In the genomic region with DNA sequence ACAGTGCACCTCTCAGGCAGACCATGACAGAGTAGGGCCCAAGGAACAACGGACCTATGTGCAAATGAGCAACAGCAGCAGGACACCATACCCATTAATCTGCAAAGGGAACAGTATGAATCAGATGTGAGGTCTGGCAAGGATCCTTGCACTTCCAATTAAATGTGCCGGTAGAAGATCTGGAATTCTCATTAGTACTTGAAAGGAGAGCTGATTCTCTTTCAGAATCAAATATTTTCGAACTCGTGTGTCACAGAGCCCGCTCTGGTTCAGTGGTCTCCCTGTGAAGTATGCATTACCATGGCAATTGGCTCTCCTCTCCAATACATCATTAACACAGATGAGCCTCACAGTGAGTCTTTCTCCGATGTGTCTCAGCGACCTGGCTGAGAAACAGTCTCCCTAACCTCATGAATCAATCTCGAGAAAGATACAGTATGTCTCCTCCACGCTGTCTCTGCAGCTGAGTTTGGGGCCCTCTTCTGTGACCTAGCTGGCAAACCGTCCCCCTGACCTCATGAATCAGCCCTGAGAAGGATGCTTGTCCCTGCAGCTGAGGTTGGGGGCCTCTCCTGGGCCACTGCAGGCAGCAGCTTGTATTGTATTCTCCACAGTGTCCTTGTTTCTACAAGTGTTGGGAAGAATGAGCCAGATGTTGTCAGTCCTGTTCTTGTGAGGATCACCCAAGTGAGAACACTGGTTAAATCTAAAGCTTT, we compare ENCODE assay signal across 12 mouse cellular contexts.
DNase-seq lines count a peak whose midpoint lies in the region; ATAC-seq lines count a peak whose summit lies in the region.
"Had no signal": no experiment of that assay in that cellular context is flagged by ENCODE, and none has a peak within 500 bp of the region (broad histone marks: within the 10 kb centered on the region; RNA-seq: fewer than 3 reads in every experiment).

No protein-coding gene starts in this region.

- no peaks in the 10 kb centered on the region for H3K36me3 ChIP-seq in limb, embryonic 11.5 days (ENCODE audit: control insufficient read depth, insufficient read depth, low read length)
- H3K36me3 ChIP-seq in limb, embryonic 10.5 days = no peaks in the 10 kb centered on the region
- peaks cover 4% of the 10 kb centered on the region; the same call in 1 of the 2 replicates for H3K36me3 ChIP-seq in limb, embryonic 13.5 days
- H3K36me3 ChIP-seq in neural tube, embryonic 15.5 days = no peaks in the 10 kb centered on the region
- H3K36me3 ChIP-seq: heart, embryonic 12.5 days had no signal

- no peak overlapping the region for H3K4me3 ChIP-seq in limb, embryonic 11.5 days (ENCODE audit: low read depth, low read length)
- H3K4me3 ChIP-seq in limb, embryonic 10.5 days = no peak overlapping the region
- H3K4me3 ChIP-seq in limb, embryonic 13.5 days = no peak overlapping the region
- H3K4me3 ChIP-seq in neural tube, embryonic 15.5 days (replicated peaks) = no peak overlapping the region
- H3K4me3 ChIP-seq: heart, embryonic 12.5 days had no signal

- H3K9ac ChIP-seq in limb, embryonic 11.5 days (ENCODE audit: low read length) = no peak overlapping the region
- H3K9ac ChIP-seq in limb, embryonic 13.5 days = no peak overlapping the region
- H3K9ac ChIP-seq in neural tube, embryonic 15.5 days (replicated peaks) = no peak overlapping the region
- H3K9ac ChIP-seq: heart, embryonic 12.5 days had no signal

- H3K4me1 ChIP-seq in limb, embryonic 11.5 days (ENCODE audit: control insufficient read depth, insufficient read depth, low read length) = peaks cover 26% of the 10 kb centered on the region
- H3K4me1 ChIP-seq in limb, embryonic 10.5 days = peaks cover 51% of the 10 kb centered on the region
- peaks cover 58% of the 10 kb centered on the region for H3K4me1 ChIP-seq in limb, embryonic 13.5 days
- peaks cover 60% of the 10 kb centered on the region for H3K4me1 ChIP-seq in neural tube, embryonic 15.5 days

- DNase-seq in adrenal gland, postnatal 25 days = peak; percentile 25
- DNase-seq in adrenal gland, adult 8-10 months = no peak
- DNase-seq in limb, embryonic 11.5 days (ENCODE audit: low spot score) = no peak
- DNase-seq in limb, embryonic 10.5 days (ENCODE audit: low spot score) = no peak
- no peak for DNase-seq in urinary bladder, postnatal 36 days (ENCODE audit: low spot score in 2 of 2)
- DNase-seq: layer of hippocampus, adult 9-11 months; thymus, postnatal 25 days had no signal

- WGBS in limb, embryonic 11.5 days = 47% methylated on average over 10 of the region's 10 CpGs
- WGBS in limb, embryonic 10.5 days = 63% methylated on average over 10 of the region's 10 CpGs
- 28% methylated on average over 10 of the region's 10 CpGs for WGBS in limb, embryonic 13.5 days
- 30% methylated on average over 10 of the region's 10 CpGs for WGBS in neural tube, embryonic 15.5 days

- ATAC-seq in limb, embryonic 11.5 days (ENCODE audit: insufficient number of reproducible peaks, low FRiP score, low TSS enrichment, low read depth) = no peak
- ATAC-seq in limb, embryonic 13.5 days (ENCODE audit: low FRiP score, low read depth) = peak; percentile 55
- no peak for ATAC-seq in neural tube, embryonic 15.5 days (ENCODE audit: low FRiP score)
- ATAC-seq in megakaryocyte, adult 5-6 weeks (ENCODE audit: poor library complexity, severe bottlenecking) = no peak

- H3K27ac ChIP-seq in limb, embryonic 11.5 days (replicated peaks; ENCODE audit: low read depth, low read length) = 0 out of 2 replicates have a peak overlapping the region, but pooled peaks have one; percentile 21
- no peak overlapping the region for H3K27ac ChIP-seq in limb, embryonic 10.5 days
- no peak overlapping the region; the same call in 1 of the 2 replicates for H3K27ac ChIP-seq in limb, embryonic 13.5 days
- H3K27ac ChIP-seq in neural tube, embryonic 15.5 days (replicated peaks) = peak overlapping the region; percentile 60

- no peaks in the 10 kb centered on the region for H3K9me3 ChIP-seq in limb, embryonic 11.5 days (ENCODE audit: control insufficient read depth, low read length)
- no peaks in the 10 kb centered on the region for H3K9me3 ChIP-seq in limb, embryonic 10.5 days (replicated peaks)
- H3K9me3 ChIP-seq in limb, embryonic 13.5 days = no peaks in the 10 kb centered on the region
- H3K9me3 ChIP-seq in neural tube, embryonic 15.5 days (replicated peaks) = no peaks in the 10 kb centered on the region
- H3K9me3 ChIP-seq: heart, embryonic 12.5 days had no signal

- H3K27me3 ChIP-seq in limb, embryonic 11.5 days (ENCODE audit: control insufficient read depth, insufficient read depth, low read length) = no peaks in the 10 kb centered on the region
- H3K27me3 ChIP-seq in limb, embryonic 10.5 days (ENCODE audit: low read depth, poor library complexity, severe bottlenecking) = no peaks in the 10 kb centered on the region
- H3K27me3 ChIP-seq in limb, embryonic 13.5 days = 0 out of 2 replicates have a peak, but pooled peaks cover 8% of the 10 kb centered on the region
- no peaks in the 10 kb centered on the region for H3K27me3 ChIP-seq in neural tube, embryonic 15.5 days (replicated peaks)

- H3K4me2 ChIP-seq in limb, embryonic 11.5 days (ENCODE audit: low read depth, severe bottlenecking) = no peak overlapping the region
- peak overlapping the region; percentile 11; the same call in 1 of the 2 replicates for H3K4me2 ChIP-seq in limb, embryonic 13.5 days (replicated peaks)
- H3K4me2 ChIP-seq in neural tube, embryonic 15.5 days = no peak overlapping the region
- H3K4me2 ChIP-seq: heart, embryonic 12.5 days; liver, embryonic 11.5 days had no signal

Comparison
In these comparisons a context has a peak if more than half of its experiments do, and no peak if none do; other contexts are left out.
1. H3K27ac ChIP-seq: peak in limb, embryonic 11.5 days (single experiment) and neural tube, embryonic 15.5 days (single experiment); none in limb, embryonic 10.5 days (single experiment) and limb, embryonic 13.5 days (single experiment).